Mouse (Mus musculus) liver, embryonic 14.5 days (tissue): ENCODE results near the gene Shank1. TPM values are rescaled to one million over a fixed set of nuclear protein-coding genes. Genes with fewer than 3 reads are reported as not detected.

ENCODE experiments used
- ATAC-seq: fragments of 200-750 bp; cut with Nextera tagmentation; 2 replicates; pipeline ENCODE4 v1.8.0; 2017; ENCODE audit warnings: moderate number of reproducible peaks, mild to moderate bottlenecking, moderate library complexity; ENCODE audit not compliant: insufficient read depth
- DNase-seq, 3 experiments: peaks; one replicate each; pipeline ENCODE4 v3.0.0-alpha.2; 2012 to 2013; ENCODE audit warnings: low read depth in 3 of 3, low spot score in 3 of 3
- H3K27ac ChIP-seq: fragments of 300-500 bp; sonication (generic); 2 replicates; pipeline ENCODE4 v1.5.1; 2014; ENCODE audit warnings: moderate library complexity, mild to moderate bottlenecking, control low read depth, inconsistent platforms
- H3K27me3 ChIP-seq: fragments of 300-500 bp; sonication (generic); 2 replicates; pipeline ENCODE4 v1.6.1; 2014; ENCODE audit warnings: mild to moderate bottlenecking, low read length, moderate library complexity; ENCODE audit not compliant: control insufficient read depth, insufficient read depth
- H3K36me3 ChIP-seq: fragments of 300-500 bp; sonication (generic); replicated peaks from 2 replicates; pipeline ENCODE4 v1.6.1; 2014; ENCODE audit warnings: low read depth; ENCODE audit not compliant: control insufficient read depth, insufficient read depth
- H3K4me1 ChIP-seq, 2 experiments: fragments of 200-500 bp in 1 of 2; fragments of 300-500 bp in 1 of 2; sonication (generic) in 1 of 2; replicated peaks; 2 replicates each; pipeline ENCODE4 v1.6.1; 2012 to 2014; ENCODE audit warnings: antibody characterized with exemption in 1 of 2, inconsistent platforms in 1 of 2, low read length in 1 of 2; ENCODE audit not compliant: control insufficient read depth in 2 of 2, insufficient read depth in 2 of 2
- H3K4me2 ChIP-seq: fragments of 300-500 bp; sonication (generic); 2 replicates; pipeline ENCODE4 v1.6.1; 2014; ENCODE audit warnings: low read depth, mild to moderate bottlenecking, control low read depth, moderate library complexity
- H3K4me3 ChIP-seq, 2 experiments: fragments of 200-500 bp in 1 of 2; fragments of 300-500 bp in 1 of 2; sonication (generic) in 1 of 2; 2 replicates each; pipeline ENCODE4 v1.5.1; 2012 to 2014; ENCODE audit warnings: low read depth in 2 of 2, low read length in 2 of 2, mild to moderate bottlenecking in 2 of 2, control low read depth in 1 of 2, inconsistent platforms in 1 of 2, moderate library complexity in 1 of 2; ENCODE audit not compliant: insufficient read depth in 1 of 2
- H3K9ac ChIP-seq: fragments of 300-500 bp; sonication (generic); replicated peaks from 2 replicates; pipeline ENCODE4 v1.6.1; 2014; ENCODE audit warnings: mild to moderate bottlenecking, control low read depth, moderate library complexity
- H3K9me3 ChIP-seq: fragments of 300-500 bp; sonication (generic); 2 replicates; pipeline ENCODE4 v1.6.1; 2016; ENCODE audit warnings: low read length, mixed read lengths; ENCODE audit not compliant: control insufficient read depth
- CTCF ChIP-seq: IDR thresholded peaks from 2 replicates; pipeline ENCODE4 v1.5.1; 2016; ENCODE audit warnings: antibody characterized with exemption, low read depth, control low read depth
- EP300 ChIP-seq: IDR thresholded peaks from 2 replicates; pipeline ENCODE4 v1.6.1; 2016; ENCODE audit warnings: antibody characterized with exemption, low read depth
- WGBS: fragments of 180-500 bp; shearing (Covaris S2); extraction: QIAGEN DNeasy Blood & Tissue Kit; methylation state at CpG from one replicate; pipeline ENCODE4 v1.1.7; 2014; ENCODE audit not compliant: insufficient replicate concordance; 5-methylcytosine and 5-hydroxymethylcytosine counted together
- polyA plus RNA-seq, 2 experiments: library from polyadenylated mRNA; depleted of rRNA in 1 of 2; stranded (reverse) in 1 of 2; unstranded in 1 of 2; fragments of >200 nt; fragmentation: Nextera tagmentation in 1 of 2; extraction: Ambion mirVana in 1 of 2; gene quantifications; 2 replicates each; pipeline versions ENCODE4 v1.2.1 to v1.2.3; 2012 to 2014

Shank1 gene
- polyA plus RNA-seq, 2 experiments = 0.04 TPM; not detected in 1

DNA sequence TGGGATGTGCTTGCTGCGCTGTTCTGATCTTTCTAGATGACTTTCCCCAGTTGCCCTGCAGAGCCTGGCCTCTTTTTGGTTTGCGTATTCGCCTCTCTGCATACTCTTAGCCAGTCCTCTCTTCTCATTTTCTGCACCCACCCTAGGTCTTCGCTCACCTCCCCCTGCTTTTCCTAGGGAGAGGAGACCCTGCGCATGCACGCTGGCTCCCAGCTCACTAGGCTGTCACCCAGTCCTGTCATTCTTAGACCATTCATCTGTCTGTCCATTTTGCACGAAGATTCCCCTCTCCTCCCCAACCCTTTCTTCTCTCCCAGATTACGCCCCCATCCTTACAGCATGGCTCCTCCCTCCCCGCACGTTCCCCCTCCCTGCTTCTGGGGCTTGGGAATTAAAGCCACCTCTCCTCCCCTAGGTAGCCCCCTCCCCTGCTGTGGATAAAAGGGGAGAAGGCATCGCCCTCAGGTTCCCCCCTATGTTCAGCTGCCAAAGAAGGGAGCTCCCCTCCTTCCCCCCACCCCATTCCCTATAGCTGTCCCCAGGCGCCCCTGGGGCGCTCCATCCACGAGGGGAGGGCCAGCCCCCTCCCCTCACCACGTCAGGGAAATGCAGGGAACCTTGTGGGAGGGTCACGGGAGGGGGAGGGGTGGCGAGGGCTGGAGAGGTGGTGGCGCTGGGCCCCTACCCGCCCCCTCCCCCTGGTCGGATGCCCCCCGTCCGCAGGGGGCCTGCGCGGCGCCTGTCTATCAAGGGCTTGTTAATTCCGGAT, 49.0 kb downstream of the Shank1 start:
- Histone ChIP-seq H3K4me1 (peaks cover 0 to 3% of the 10 kb centered on the region in 2 experiments; a peak in 1 of 4 replicates), H3K27ac (no peak overlapping the region), H3K9ac (no peak overlapping the region), H3K27me3 (peaks cover 68% of the 10 kb centered on the region), H3K9me3 (no peaks in the 10 kb centered on the region), H3K36me3 (no peaks in the 10 kb centered on the region), H3K4me2 (peak overlapping the region; percentile 73), H3K4me3 (no peak overlapping the region)
- no peak for TF ChIP-seq EP300
- TF ChIP-seq CTCF = no peak
- ATAC-seq = no peak
- DNase-seq = no peak
- 3% methylated on average over 24 of the region's 26 CpGs for WGBS

- H3K9me3 ChIP-seq = no peaks in the 10 kb centered on the region
- DNase-seq = peak; percentile 49 to 58 (median 57)
- peak overlapping the region; percentile 73 for H3K4me2 ChIP-seq
- 1% methylated on average over 54 of the region's 54 CpGs for WGBS
- no peak overlapping the region for H3K27ac ChIP-seq
- peaks cover 57% of the 10 kb centered on the region for H3K27me3 ChIP-seq
- peak; percentile 73 for ATAC-seq
- H3K4me1 ChIP-seq = peaks cover 0 to 3% of the 10 kb centered on the region in 2 experiments; a peak in 1 of 4 replicates
- TF ChIP-seq CTCF = no peak
- no peak for TF ChIP-seq EP300
- peak overlapping the region; percentile 37 to 50 for H3K4me3 ChIP-seq
- H3K36me3 ChIP-seq = no peaks in the 10 kb centered on the region
- H3K9ac ChIP-seq = no peak overlapping the region
Observed at GRCm38 (mm10) chr7:44359908-44360672, 50.0 kb downstream of the Shank1 start.

DNA sequence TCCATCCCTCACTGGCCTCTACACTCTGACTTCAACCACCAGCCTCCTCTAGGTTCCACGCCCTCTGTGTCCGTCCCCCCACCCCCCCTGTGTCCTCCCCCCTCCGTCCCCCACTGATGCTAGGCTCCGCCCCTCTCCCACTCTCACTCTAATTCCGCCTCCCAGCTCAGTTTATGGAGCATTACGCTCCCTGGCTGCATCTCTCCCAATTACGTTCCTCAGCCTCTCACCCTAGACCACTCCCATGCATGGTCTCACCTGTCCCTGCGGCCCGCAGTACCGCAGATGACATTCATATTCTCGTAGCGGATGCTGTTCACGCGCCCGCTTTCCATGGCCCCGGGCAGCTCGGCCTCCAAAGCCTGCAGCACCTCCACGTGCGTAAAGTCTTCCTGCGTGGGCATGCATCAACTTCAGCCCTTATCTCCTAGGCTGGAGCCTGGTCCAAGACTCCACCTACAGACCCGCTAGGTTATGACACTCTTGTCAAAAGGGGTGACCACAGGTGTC, 50.8 kb downstream of the Shank1 start:
- no peaks in the 10 kb centered on the region for H3K9me3 ChIP-seq
- TF ChIP-seq CTCF (no peak), EP300 (no peak)
- DNase-seq = no peak
- peak overlapping the region; percentile 73; the same call in 1 of the 2 replicates for H3K4me2 ChIP-seq
- WGBS = 16% methylated on average over 21 of the region's 21 CpGs
- peaks cover 0 to 3% of the 10 kb centered on the region in 2 experiments; a peak in 1 of 4 replicates for H3K4me1 ChIP-seq
- H3K4me3 ChIP-seq = no peak overlapping the region
- H3K27me3 ChIP-seq = peaks cover 50% of the 10 kb centered on the region
- no peaks in the 10 kb centered on the region for H3K36me3 ChIP-seq
- no peak overlapping the region for H3K27ac ChIP-seq
- H3K9ac ChIP-seq = no peak overlapping the region
- no peak for ATAC-seq

DNA sequence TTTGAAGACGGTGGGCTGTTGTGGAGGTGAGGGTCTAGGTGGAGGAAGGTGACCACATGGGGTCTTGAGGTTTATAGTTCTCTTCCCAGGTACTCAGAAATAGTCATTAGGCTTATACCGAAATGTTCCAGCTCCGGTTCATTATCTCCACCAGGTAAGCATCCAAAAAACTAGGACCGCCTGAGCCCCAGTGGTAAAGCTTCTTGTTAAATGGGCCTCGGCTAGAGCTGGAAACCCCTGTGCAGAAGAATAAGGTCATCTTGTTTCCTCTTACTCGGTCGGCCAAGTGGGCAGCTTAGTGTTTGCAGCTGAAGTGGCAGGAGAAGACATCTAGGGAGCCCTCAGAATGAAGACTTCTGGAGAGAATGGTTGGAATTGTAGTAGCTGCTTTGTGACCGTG, 62.6 kb downstream of the Shank1 start:
- no peak overlapping the region for H3K4me3 ChIP-seq
- no peak for TF ChIP-seq CTCF
- no peak for TF ChIP-seq EP300
- peaks cover 0 to 10% of the 10 kb centered on the region in 2 experiments; a peak in 3 of 4 replicates for H3K4me1 ChIP-seq
- no peaks in the 10 kb centered on the region for H3K36me3 ChIP-seq
- no peak overlapping the region for H3K27ac ChIP-seq
- no peak overlapping the region for H3K4me2 ChIP-seq
- no peak for DNase-seq
- ATAC-seq = no peak
- H3K27me3 ChIP-seq = no peaks in the 10 kb centered on the region
- H3K9me3 ChIP-seq = no peaks in the 10 kb centered on the region
- 65% methylated on average over 8 of the region's 8 CpGs for WGBS
- H3K9ac ChIP-seq = no peak overlapping the region

DNA sequence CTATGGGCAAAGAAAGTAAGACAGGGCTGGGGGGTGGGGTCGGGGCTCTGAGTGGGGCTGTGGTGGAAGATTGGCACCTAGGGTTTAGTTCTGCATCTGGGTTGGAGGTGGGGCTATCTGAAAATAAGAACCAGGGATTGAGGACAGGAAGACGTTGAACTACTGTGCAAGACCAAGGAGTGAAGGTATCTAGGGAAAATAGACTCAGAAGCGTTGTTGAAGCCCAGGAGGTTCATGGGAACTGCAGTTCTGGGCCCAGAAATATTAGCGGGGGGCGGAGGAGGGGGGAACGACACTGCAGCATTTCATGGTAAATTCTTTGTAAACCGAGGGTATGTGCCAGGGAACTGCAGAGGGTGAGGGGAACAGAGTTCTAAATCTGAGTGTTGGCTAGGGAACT, 63.4 kb downstream of the Shank1 start:
- Histone ChIP-seq H3K9me3 (no peaks in the 10 kb centered on the region), H3K36me3 (no peaks in the 10 kb centered on the region), H3K9ac (no peak overlapping the region), H3K4me1 (peaks cover 0 to 10% of the 10 kb centered on the region in 2 experiments; a peak in 3 of 4 replicates), H3K27ac (no peak overlapping the region), H3K27me3 (no peaks in the 10 kb centered on the region), H3K4me3 (peak overlapping the region; percentile 50 to 59), H3K4me2 (peak overlapping the region; percentile 74)
- no peak for ATAC-seq
- TF ChIP-seq EP300 (no peak), CTCF (no peak)
- DNase-seq = no peak
- 6% methylated on average over 7 of the region's 7 CpGs for WGBS
